Comparison of ENCODE assay signal across 9 mouse cellular contexts in genomic region chr3:109469465-109469864, GRCm38 (mm10).
DNase-seq lines count a peak whose midpoint lies in the region; ATAC-seq lines count a peak whose summit lies in the region.
"Had no signal": no experiment of that assay in that cellular context is flagged by ENCODE, and none has a peak within 500 bp of the region (broad histone marks: within the 10 kb centered on the region; RNA-seq: fewer than 3 reads in every experiment).

No protein-coding gene starts in this region.

- H3K36me3 ChIP-seq in intestine, embryonic 15.5 days: no peaks in the 10 kb centered on the region
- H3K36me3 ChIP-seq in forebrain, embryonic 14.5 days (ENCODE audit: control insufficient read depth, insufficient read depth, low read length): no peaks in the 10 kb centered on the region
- H3K36me3 ChIP-seq: midbrain, embryonic 12.5 days had no signal

- H3K27me3 ChIP-seq in intestine, embryonic 15.5 days (replicated peaks): no peaks in the 10 kb centered on the region
- H3K27me3 ChIP-seq in forebrain, embryonic 14.5 days (replicated peaks; ENCODE audit: control insufficient read depth, insufficient read depth, low read length): no peaks in the 10 kb centered on the region
- H3K27me3 ChIP-seq: midbrain, embryonic 12.5 days had no signal

- peak; percentile 67 for ATAC-seq in frontal cortex, adult (ENCODE audit: low TSS enrichment)
- peak; percentile 51 for ATAC-seq in intestine, embryonic 15.5 days
- ATAC-seq in forebrain, embryonic 14.5 days: no peak

- no peaks in the 10 kb centered on the region for H3K4me1 ChIP-seq in intestine, embryonic 15.5 days (replicated peaks)
- no peaks in the 10 kb centered on the region for H3K4me1 ChIP-seq in forebrain, embryonic 14.5 days (ENCODE audit: control insufficient read depth, insufficient read depth, low read length)
- H3K4me1 ChIP-seq: midbrain, embryonic 12.5 days had no signal

- no peak for DNase-seq in frontal cortex, postnatal 25 days (ENCODE audit: low spot score in 2 of 2)
- peak; percentile 84 for DNase-seq in 3134 (ENCODE audit: extremely low read depth, insufficient read length, low spot score)
- DNase-seq in cerebellum, adult 9-10 months: peak; percentile 16
- DNase-seq in spleen, postnatal 14 days (ENCODE audit: low spot score in 2 of 2): no peak
- no peak for DNase-seq in forebrain, embryonic 14.5 days (ENCODE audit: low spot score)
- DNase-seq in left cerebral cortex, adult 11 months (ENCODE audit: low spot score): no peak

- H3K9ac ChIP-seq in intestine, embryonic 15.5 days: no peak overlapping the region
- no peak overlapping the region for H3K9ac ChIP-seq in forebrain, embryonic 14.5 days (ENCODE audit: low read length)
- H3K9ac ChIP-seq: midbrain, embryonic 12.5 days had no signal

- 80% methylated on average over 3 of the region's 3 CpGs for WGBS in intestine, embryonic 15.5 days
- WGBS in forebrain, embryonic 14.5 days: 57% methylated on average over 3 of the region's 3 CpGs

- H3K4me3 ChIP-seq in intestine, embryonic 15.5 days (replicated peaks): no peak overlapping the region
- no peak overlapping the region for H3K4me3 ChIP-seq in forebrain, embryonic 14.5 days (ENCODE audit: low read depth, low read length)
- H3K4me3 ChIP-seq: midbrain, embryonic 12.5 days had no signal

- H3K9me3 ChIP-seq in intestine, embryonic 15.5 days: no peaks in the 10 kb centered on the region
- H3K9me3 ChIP-seq in forebrain, embryonic 14.5 days (replicated peaks; ENCODE audit: control insufficient read depth, low read length): no peaks in the 10 kb centered on the region
- H3K9me3 ChIP-seq: midbrain, embryonic 12.5 days had no signal

- H3K4me2 ChIP-seq in intestine, embryonic 15.5 days (replicated peaks): no peak overlapping the region
- no peak overlapping the region for H3K4me2 ChIP-seq in forebrain, embryonic 14.5 days (ENCODE audit: low read length)
- H3K4me2 ChIP-seq: midbrain, embryonic 12.5 days had no signal

- no peak overlapping the region for H3K27ac ChIP-seq in intestine, embryonic 15.5 days
- no peak overlapping the region for H3K27ac ChIP-seq in forebrain, embryonic 14.5 days (ENCODE audit: low read depth, low read length)
- H3K27ac ChIP-seq: midbrain, embryonic 12.5 days had no signal

Comparison
In these comparisons a context has a peak if more than half of its experiments do, and no peak if none do; other contexts are left out.
1. DNase-seq: peak in 3134 (single experiment) and cerebellum, adult 9-10 months (single experiment); none in frontal cortex, postnatal 25 days (0 of 2), spleen, postnatal 14 days (0 of 2), forebrain, embryonic 14.5 days (single experiment) and left cerebral cortex, adult 11 months (single experiment).